Mouse (Mus musculus) adrenal gland, postnatal 14 days (tissue): ENCODE results near the gene Gjb3. TPM values are rescaled to one million over a fixed set of nuclear protein-coding genes. Genes with fewer than 3 reads are reported as not detected.

Experiments
- DNase-seq: peaks from one replicate; pipeline ENCODE4 v3.0.0; 2021; ENCODE audit warnings: mixed read lengths
- total RNA-seq: library from RNA; stranded (reverse); gene quantifications from 2 replicates; pipeline ENCODE4 v1.2.3, GENCODE M21; 2021

Gene Gjb3
- total RNA-seq, 1 experiment from 2014 or later: 0.26 TPM

- peak; percentile 24 for DNase-seq
Measured at GRCm38 (mm10) chr4:127278451-127279001, 52.1 kb downstream of the Gjb3 start.

Other genes with a start within 250 kb of the Gjb3 start
- 11.1 and 12.2 TPM in 2 replicates for gene Tmem35b, start 207.2 kb downstream of the Gjb3 start, total RNA-seq
- 6.7 and 6.8 TPM in 2 replicates for gene Dlgap3, start 161.6 kb downstream of the Gjb3 start, total RNA-seq
- gene Smim12, start 87.1 kb downstream of the Gjb3 start, total RNA-seq: 36.3 and 44.5 TPM in 2 replicates
- 10.0 and 13.2 TPM in 2 replicates for gene Gja4, start 16.8 kb downstream of the Gjb3 start, total RNA-seq
- gene Gjb4, start 23.2 kb upstream of the Gjb3 start, total RNA-seq: not detected in 2 replicates
- gene Gjb5, start 27.3 kb upstream of the Gjb3 start, total RNA-seq: 0.37 and 0.49 TPM in 2 replicates